In the genomic region with DNA sequence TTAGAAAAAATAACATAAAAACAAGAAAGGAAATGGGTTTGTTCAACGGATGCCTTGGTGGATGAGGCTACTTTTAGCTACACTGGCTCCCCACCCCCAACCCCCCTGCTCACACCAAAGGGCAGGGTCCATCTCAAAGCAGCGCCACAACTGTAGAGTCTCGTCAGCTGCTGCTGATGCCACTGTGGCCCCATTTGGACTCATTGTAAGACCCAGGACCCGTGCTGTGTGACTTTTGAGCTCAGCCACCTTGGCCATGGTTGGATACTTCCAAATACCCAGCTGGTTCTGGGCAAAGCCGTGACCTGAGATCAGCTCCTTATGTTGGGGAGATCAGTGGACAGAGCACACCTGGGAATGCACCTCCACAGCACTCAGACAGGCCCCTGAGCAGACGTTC, we compare ENCODE assay signal across 3 mouse cellular contexts.
"Had no signal": no experiment of that assay in that cellular context is flagged by ENCODE, and none has a peak within 500 bp of the region (broad histone marks: within the 10 kb centered on the region; RNA-seq: fewer than 3 reads in every experiment).

No protein-coding gene starts in this region.

- H3K4me2 ChIP-seq: neural tube, embryonic 15.5 days; stomach, embryonic 15.5 days had no signal

- H3K9ac ChIP-seq: neural tube, embryonic 15.5 days; stomach, embryonic 15.5 days had no signal

- H3K4me1 ChIP-seq: neural tube, embryonic 15.5 days; stomach, embryonic 15.5 days had no signal

- H3K4me3 ChIP-seq: neural tube, embryonic 15.5 days; stomach, embryonic 15.5 days had no signal

- H3K27me3 ChIP-seq: neural tube, embryonic 15.5 days; stomach, embryonic 15.5 days had no signal

- H3K36me3 ChIP-seq: neural tube, embryonic 15.5 days had no signal

- H3K27ac ChIP-seq: neural tube, embryonic 15.5 days; stomach, embryonic 15.5 days; stomach, postnatal 0 days had no signal

- H3K9me3 ChIP-seq: neural tube, embryonic 15.5 days; stomach, embryonic 15.5 days had no signal
